Mouse (Mus musculus) bone marrow macrophage, adult 2 months (primary cell): ENCODE results near the gene Cnn3.

Experiments used
- CTCF ChIP-seq: IDR thresholded peaks from 2 replicates; pipeline ENCODE4 v1.5.1; 2012; ENCODE audit warnings: low read depth, mild to moderate bottlenecking, low read length, moderate library complexity
- POLR2A ChIP-seq: IDR thresholded peaks from 2 replicates; pipeline ENCODE4 v1.6.1; 2012; ENCODE audit warnings: mild to moderate bottlenecking, low read depth, low read length, borderline replicate concordance

DNA sequence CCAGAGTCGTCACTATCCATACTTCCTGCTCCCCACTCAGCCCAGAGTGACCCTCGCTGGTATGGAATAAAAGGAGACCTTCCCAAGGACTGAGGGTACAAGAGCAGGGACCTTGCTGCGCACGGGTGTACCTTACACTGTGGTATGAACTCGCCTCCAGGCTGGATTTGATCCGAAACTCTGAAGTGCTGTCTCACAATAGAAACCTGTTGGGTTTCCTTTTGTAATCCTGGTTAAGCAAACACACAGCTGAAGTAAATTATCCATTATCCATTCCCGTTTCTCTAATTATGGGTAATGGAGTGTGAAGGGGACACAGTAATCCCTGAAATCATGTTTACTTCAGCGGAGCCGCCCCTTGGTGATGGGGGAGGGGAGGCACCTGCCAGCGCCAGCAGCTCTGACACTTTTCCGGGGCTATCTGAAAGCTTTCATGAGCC lies 21.8 kb downstream of the Cnn3 start:
- no peak for TF ChIP-seq CTCF
- TF ChIP-seq POLR2A = no peak
